Mouse (Mus musculus) heart, adult 2 months (tissue): ENCODE measurements around the gene Cdkn2aipnl.

Experiments
- CTCF ChIP-seq: fragments of 200-600 bp; IDR thresholded peaks from 2 replicates; pipeline ENCODE4 v1.8.1; 2022; ENCODE audit warnings: antibody characterized with exemption, mild to moderate bottlenecking, moderate library complexity
- EP300 ChIP-seq: fragments of 200-500 bp; IDR thresholded peaks from 2 replicates; pipeline ENCODE4 v1.6.1; 2011; ENCODE audit warnings: low read depth, low read length, control low read depth; ENCODE audit not compliant: insufficient read depth
- POLR2A ChIP-seq: fragments of 200-500 bp; IDR thresholded peaks from 2 replicates; pipeline ENCODE4 v1.6.1; 2011; ENCODE audit warnings: mild to moderate bottlenecking, low read depth, low read length, control low read depth; ENCODE audit not compliant: insufficient read depth

DNA sequence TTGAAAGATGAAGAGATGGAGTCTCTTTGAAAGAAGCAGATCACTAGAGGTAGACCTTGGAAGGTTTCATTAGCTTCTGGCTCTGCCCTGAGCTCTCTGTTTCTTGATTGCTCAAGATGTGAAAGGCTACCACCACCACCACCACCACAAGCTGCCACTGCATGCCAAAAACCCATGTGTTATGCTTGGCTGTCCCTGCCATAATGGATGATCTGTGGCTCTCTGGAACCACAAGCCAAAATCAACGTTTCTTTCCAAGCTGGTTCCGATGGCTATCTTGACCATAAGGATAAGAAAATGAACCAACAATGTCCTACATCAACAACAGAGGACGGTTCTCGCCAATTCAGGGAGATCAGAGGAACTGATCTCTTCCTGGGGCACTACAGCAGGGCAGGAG, 7.4 kb upstream of the Cdkn2aipnl start:
- TF ChIP-seq EP300 (no peak), POLR2A (no peak), CTCF (no peak)
